Mouse (Mus musculus): ENCODE data around the gene Ino80. TPM values are rescaled to one million over a fixed set of nuclear protein-coding genes. Genes with fewer than 3 reads are reported as not detected.

The Ino80 gene
- total and polyA plus RNA-seq, 3 experiments = 10.6 to 17.8 (median 11.4) TPM

DNA sequence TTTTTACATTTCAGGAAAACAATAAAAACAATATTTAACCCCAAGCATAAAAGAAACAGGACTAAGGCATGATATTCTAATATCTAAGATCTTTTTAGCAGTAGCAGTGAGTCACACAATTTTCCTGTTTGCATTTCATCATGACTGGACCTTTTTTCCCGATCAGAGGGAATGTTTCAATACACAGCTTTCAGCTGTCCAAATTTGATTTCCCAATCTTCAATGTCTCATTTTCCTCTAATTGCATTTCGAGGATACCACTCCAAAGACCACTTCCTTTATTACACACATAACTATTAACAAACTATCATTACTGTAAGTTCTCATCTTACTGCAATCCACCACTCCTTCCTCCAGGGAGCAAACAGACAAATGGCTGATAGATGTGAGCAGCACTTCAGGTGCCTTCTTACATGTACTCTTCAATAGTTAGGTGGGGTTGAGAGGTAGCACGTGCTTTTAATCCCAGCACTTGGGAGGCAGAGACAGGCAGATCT, 36.6 kb upstream of the Ino80 start:
- H3K27ac ChIP-seq (ENCODE audit: insufficient read depth, low read depth) = no peak overlapping the region
- H3K4me2 ChIP-seq (ENCODE audit: insufficient read depth, low read depth, poor library complexity, severe bottlenecking) = no peak overlapping the region
- TF ChIP-seq EP300 (IDR thresholded peaks at IDR 0.05; ENCODE audit: low read length) (no peak), TCF12 (IDR thresholded peaks at IDR 0.05; ENCODE audit: low read depth, low read length) (no peak), JUND (conservative IDR thresholded peaks at IDR 0.05; ENCODE audit: low read depth, low read length) (no peak), NRF1 (IDR thresholded peaks at IDR 0.05; ENCODE audit: low read depth, low read length) (no peak), IRF4 (IDR thresholded peaks at IDR 0.05; ENCODE audit: low read depth, low read length) (no peak), CTCF (conservative IDR thresholded peaks at IDR 0.05 in 1 of 2, IDR thresholded peaks at IDR 0.05 in 1 of 2; ENCODE audit: low read depth in 2 of 2, low read length in 2 of 2) (no peak), SIN3A (IDR thresholded peaks at IDR 0.05; ENCODE audit: low read length) (no peak), MXI1 (IDR thresholded peaks at IDR 0.05; ENCODE audit: low read depth, low read length) (no peak), USF1 (IDR thresholded peaks at IDR 0.05; ENCODE audit: low read depth, low read length) (no peak), JUN (IDR thresholded peaks at IDR 0.05; ENCODE audit: insufficient read depth, low read depth, low read length) (no peak), ELF1 (IDR thresholded peaks at IDR 0.05; ENCODE audit: low read depth, low read length) (no peak), CHD2 (IDR thresholded peaks at IDR 0.05; ENCODE audit: low read length) (no peak)
- H3K9me3 ChIP-seq (replicated peaks; ENCODE audit: low read length) = no peaks in the 10 kb centered on the region
- in situ Hi-C loops (cut with MboI; ENCODE audit: low pct_ligation_motif_present, low pct_unique_long_range_greater_than_20kb, low sequenced_read_pairs) (no loop called here), dilution Hi-C loops (cut with MboI; ENCODE audit: extremely low pct_ligation_motif_present, extremely low pct_unique_long_range_greater_than_20kb, low sequenced_read_pairs) (no loop called here)
- DNase-seq (ENCODE audit: extremely low read depth) = no peak
- no peak overlapping the region for H3K4me3 ChIP-seq (replicated peaks in 1 of 3; ENCODE audit: low read depth in 2 of 3, low read length in 2 of 3, poor library complexity in 1 of 3)
- peaks cover 0 to 20% of the 10 kb centered on the region in 2 experiments; a peak in 2 of 4 replicates for H3K4me1 ChIP-seq (ENCODE audit: control insufficient read depth in 1 of 2, insufficient read depth in 2 of 2)
- no peaks in the 10 kb centered on the region for H3K27me3 ChIP-seq (replicated peaks)
- no peaks in the 10 kb centered on the region for H3K79me2 ChIP-seq (replicated peaks; ENCODE audit: control insufficient read depth, extremely low read depth, insufficient read depth, poor library complexity, severe bottlenecking)
- H3K36me3 ChIP-seq (replicated peaks in 1 of 2; ENCODE audit: control insufficient read depth in 1 of 2, insufficient read depth in 1 of 2, low read length in 1 of 2) = no peaks in the 10 kb centered on the region
- no peak overlapping the region for H3K9ac ChIP-seq (ENCODE audit: insufficient read depth, low read depth)

GRCm38 (mm10) chr2:119512292-119512691, 34.8 kb upstream of the Ino80 start:
- in situ Hi-C loops (cut with MboI; ENCODE audit: low pct_ligation_motif_present, low pct_unique_long_range_greater_than_20kb, low sequenced_read_pairs) (no loop called here), dilution Hi-C loops (cut with MboI; ENCODE audit: extremely low pct_ligation_motif_present, extremely low pct_unique_long_range_greater_than_20kb, low sequenced_read_pairs) (no loop called here)
- Histone ChIP-seq H3K9ac (ENCODE audit: insufficient read depth, low read depth) (no peak overlapping the region), H3K79me2 (replicated peaks; ENCODE audit: control insufficient read depth, extremely low read depth, insufficient read depth, poor library complexity, severe bottlenecking) (no peaks in the 10 kb centered on the region), H3K4me1 (ENCODE audit: control insufficient read depth in 1 of 2, insufficient read depth in 2 of 2) (peaks cover 0 to 15% of the 10 kb centered on the region in 2 experiments; a peak in 2 of 4 replicates), H3K36me3 (replicated peaks in 1 of 2; ENCODE audit: control insufficient read depth in 1 of 2, insufficient read depth in 1 of 2, low read length in 1 of 2) (no peaks in the 10 kb centered on the region), H3K9me3 (replicated peaks; ENCODE audit: low read length) (no peaks in the 10 kb centered on the region), H3K4me2 (ENCODE audit: insufficient read depth, low read depth, poor library complexity, severe bottlenecking) (no peak overlapping the region), H3K27ac (ENCODE audit: insufficient read depth, low read depth) (no peak overlapping the region), H3K4me3 (replicated peaks in 1 of 3; ENCODE audit: low read depth in 2 of 3, low read length in 2 of 3, poor library complexity in 1 of 3) (no peak overlapping the region), H3K27me3 (replicated peaks) (no peaks in the 10 kb centered on the region)
- TF ChIP-seq SMC3 (IDR thresholded peaks at IDR 0.05; ENCODE audit: low read depth, low read length) (peak; percentile 29), GABPA (IDR thresholded peaks at IDR 0.05; ENCODE audit: insufficient replicate concordance, low read depth, low read length) (no peak), CTCF (conservative IDR thresholded peaks at IDR 0.05 in 1 of 2, IDR thresholded peaks at IDR 0.05 in 1 of 2; ENCODE audit: low read depth in 2 of 2, low read length in 2 of 2) (peak; percentile 9 to 60; a peak in 2 of 4 replicates), RAD21 (IDR thresholded peaks at IDR 0.05; ENCODE audit: low read depth, low read length) (peak; percentile 47)
- DNase-seq (ENCODE audit: extremely low read depth) = peak; percentile 25
